In genomic region chr13:109727346-109727745, GRCm38 (mm10) we compare ENCODE assay signal across 27 mouse cellular contexts.
"Had no signal": no experiment of that assay in that cellular context is flagged by ENCODE, and none has a peak within 500 bp of the region (broad histone marks: within the 10 kb centered on the region; RNA-seq: fewer than 3 reads in every experiment).

No protein-coding gene starts in this region.

- H3K9me3 ChIP-seq: embryonic facial prominence, embryonic 10.5 days; embryonic facial prominence, embryonic 12.5 days; embryonic facial prominence, embryonic 13.5 days; embryonic facial prominence, embryonic 15.5 days; forebrain, embryonic 10.5 days; forebrain, embryonic 12.5 days; forebrain, embryonic 13.5 days; forebrain, embryonic 15.5 days; heart, embryonic 10.5 days had no signal

- DNase-seq: cerebellum, adult 8-10 months; cerebellum, adult 9-10 months; cerebellum, adult 9-11 months; cerebellum, postnatal 25 days; cerebellum, postnatal 36 days; embryo, embryonic 11 days; forebrain, postnatal 0 days; gastrocnemius, adult 2 months; gastrocnemius, postnatal 10 days; gastrocnemius, postnatal 14 days; gastrocnemius, postnatal 25 days; gastrocnemius, postnatal 36 days; heart, adult 11 months; heart, adult 18-20 months; heart, adult 2 months had no signal

- H3K4me2 ChIP-seq: embryonic facial prominence, embryonic 12.5 days; embryonic facial prominence, embryonic 13.5 days; embryonic facial prominence, embryonic 15.5 days; forebrain, embryonic 12.5 days; forebrain, embryonic 13.5 days; forebrain, embryonic 15.5 days had no signal

- H3K4me1 ChIP-seq: embryonic facial prominence, embryonic 12.5 days; embryonic facial prominence, embryonic 15.5 days; forebrain, embryonic 10.5 days; forebrain, embryonic 12.5 days; forebrain, embryonic 13.5 days; forebrain, embryonic 15.5 days had no signal

- ATAC-seq: forebrain, embryonic 13.5 days; forebrain, embryonic 14.5 days; forebrain, embryonic 15.5 days; forebrain, embryonic 16.5 days; forebrain, postnatal 0 days had no signal

- H3K27me3 ChIP-seq: embryonic facial prominence, embryonic 12.5 days; embryonic facial prominence, embryonic 13.5 days; embryonic facial prominence, embryonic 15.5 days; forebrain, embryonic 12.5 days; forebrain, embryonic 13.5 days; forebrain, embryonic 15.5 days had no signal

- H3K4me3 ChIP-seq: embryonic facial prominence, embryonic 10.5 days; embryonic facial prominence, embryonic 12.5 days; embryonic facial prominence, embryonic 13.5 days; embryonic facial prominence, embryonic 15.5 days; erythroblast, embryonic 14.5 days; forebrain, embryonic 10.5 days; forebrain, embryonic 12.5 days; forebrain, embryonic 13.5 days; forebrain, embryonic 15.5 days; gastrocnemius, adult 2 months; heart, adult 2 months; heart, embryonic 10.5 days had no signal

- H3K36me3 ChIP-seq: embryonic facial prominence, embryonic 10.5 days; embryonic facial prominence, embryonic 12.5 days; embryonic facial prominence, embryonic 13.5 days; embryonic facial prominence, embryonic 15.5 days; forebrain, embryonic 10.5 days; forebrain, embryonic 12.5 days; forebrain, embryonic 15.5 days had no signal

- H3K9ac ChIP-seq: embryonic facial prominence, embryonic 12.5 days; embryonic facial prominence, embryonic 13.5 days; embryonic facial prominence, embryonic 15.5 days; forebrain, embryonic 12.5 days; forebrain, embryonic 13.5 days; forebrain, embryonic 15.5 days; forebrain, postnatal 0 days had no signal

- H3K27ac ChIP-seq: embryonic facial prominence, embryonic 10.5 days; embryonic facial prominence, embryonic 12.5 days; embryonic facial prominence, embryonic 13.5 days; embryonic facial prominence, embryonic 15.5 days; forebrain, embryonic 10.5 days; forebrain, embryonic 12.5 days; forebrain, embryonic 13.5 days; forebrain, embryonic 15.5 days; gastrocnemius, adult 2 months; heart, adult 2 months; heart, embryonic 10.5 days had no signal
